Mouse (Mus musculus): Measurements from ENCODE around the gene Gm20388.

Gm20388 gene

DNA sequence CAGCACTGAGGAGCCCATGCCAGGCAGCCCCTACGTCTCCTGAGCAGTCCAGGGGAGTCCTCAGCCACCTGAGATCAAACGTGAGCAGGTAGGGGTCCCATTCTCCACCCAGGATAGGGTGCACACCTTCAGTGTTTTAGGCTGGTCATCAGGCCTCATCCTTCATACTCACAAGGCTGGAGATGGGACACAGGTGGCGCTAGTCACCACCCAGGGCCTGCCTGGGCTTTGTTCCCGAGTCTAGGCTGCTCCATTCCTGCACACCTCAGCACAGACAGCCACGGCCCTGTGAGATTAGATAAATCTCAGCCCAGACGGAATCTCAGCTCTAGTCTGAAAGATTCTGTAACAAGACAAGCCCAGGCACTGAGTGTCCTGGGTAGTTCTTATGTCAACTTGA, 1993.3 kb downstream of the Gm20388 start:
- DNase-seq (ENCODE audit: low read depth): no peak

DNA sequence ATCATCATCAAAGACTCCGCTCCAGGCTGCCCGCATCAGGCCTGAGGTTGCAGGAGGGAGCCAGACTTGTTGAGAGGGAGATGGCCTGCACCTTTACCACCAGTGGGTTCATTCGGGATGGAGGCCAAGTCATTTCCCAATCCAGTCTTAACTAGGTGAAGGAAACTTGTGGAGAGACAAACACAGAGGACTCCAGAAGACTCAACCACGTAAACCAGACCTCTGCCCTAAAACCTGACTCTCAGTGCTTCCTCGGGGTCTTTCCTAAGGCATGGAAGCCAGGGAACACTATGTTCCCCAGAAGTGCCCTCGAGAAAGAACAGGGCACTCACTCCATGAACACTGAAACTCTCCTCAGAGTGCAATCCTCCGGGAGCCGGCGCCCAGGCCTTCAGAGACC, 1994.4 kb downstream of the Gm20388 start:
- DNase-seq (ENCODE audit: low read depth): peak; percentile 37

DNA sequence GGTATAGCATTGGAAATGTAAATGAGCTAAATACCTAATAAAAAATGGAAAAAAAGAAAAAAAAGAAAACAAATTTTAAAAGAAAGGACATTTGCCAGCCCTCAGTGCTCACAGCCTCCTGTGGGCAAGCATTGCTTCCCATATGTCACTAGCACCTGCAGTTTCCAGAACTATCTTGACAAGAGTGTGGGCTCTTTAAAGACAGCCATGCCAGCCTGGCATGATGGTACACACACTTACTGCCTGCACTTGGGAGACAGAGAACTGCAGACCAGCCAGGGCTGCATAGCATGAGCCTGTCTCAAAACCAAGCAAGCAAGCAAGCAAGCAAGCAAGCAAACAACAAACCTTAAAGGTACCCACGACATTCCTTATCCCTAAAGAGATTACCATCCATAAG, 1994.8 kb downstream of the Gm20388 start:
- no peak for DNase-seq (ENCODE audit: low read depth)

DNA sequence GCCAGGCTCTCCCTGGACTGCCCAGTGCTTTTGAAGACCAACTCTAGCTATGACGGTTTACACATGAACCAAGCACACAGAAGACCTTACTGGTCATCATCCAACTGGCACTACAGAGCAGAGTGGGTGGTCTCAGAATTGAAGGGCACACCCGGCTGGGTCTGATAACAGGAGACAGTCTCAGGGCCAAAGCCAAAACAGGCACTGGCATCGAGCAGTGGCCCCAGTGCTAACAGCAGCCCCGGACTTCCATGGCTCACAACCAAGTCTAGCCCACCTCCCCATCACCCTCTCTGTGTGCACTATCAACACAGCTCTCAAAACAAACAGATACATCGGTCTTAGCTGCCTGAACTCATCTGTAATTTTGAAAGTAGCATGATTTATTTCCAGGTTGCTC, 1995.2 kb downstream of the Gm20388 start:
- no peak for DNase-seq (ENCODE audit: low read depth)

DNA sequence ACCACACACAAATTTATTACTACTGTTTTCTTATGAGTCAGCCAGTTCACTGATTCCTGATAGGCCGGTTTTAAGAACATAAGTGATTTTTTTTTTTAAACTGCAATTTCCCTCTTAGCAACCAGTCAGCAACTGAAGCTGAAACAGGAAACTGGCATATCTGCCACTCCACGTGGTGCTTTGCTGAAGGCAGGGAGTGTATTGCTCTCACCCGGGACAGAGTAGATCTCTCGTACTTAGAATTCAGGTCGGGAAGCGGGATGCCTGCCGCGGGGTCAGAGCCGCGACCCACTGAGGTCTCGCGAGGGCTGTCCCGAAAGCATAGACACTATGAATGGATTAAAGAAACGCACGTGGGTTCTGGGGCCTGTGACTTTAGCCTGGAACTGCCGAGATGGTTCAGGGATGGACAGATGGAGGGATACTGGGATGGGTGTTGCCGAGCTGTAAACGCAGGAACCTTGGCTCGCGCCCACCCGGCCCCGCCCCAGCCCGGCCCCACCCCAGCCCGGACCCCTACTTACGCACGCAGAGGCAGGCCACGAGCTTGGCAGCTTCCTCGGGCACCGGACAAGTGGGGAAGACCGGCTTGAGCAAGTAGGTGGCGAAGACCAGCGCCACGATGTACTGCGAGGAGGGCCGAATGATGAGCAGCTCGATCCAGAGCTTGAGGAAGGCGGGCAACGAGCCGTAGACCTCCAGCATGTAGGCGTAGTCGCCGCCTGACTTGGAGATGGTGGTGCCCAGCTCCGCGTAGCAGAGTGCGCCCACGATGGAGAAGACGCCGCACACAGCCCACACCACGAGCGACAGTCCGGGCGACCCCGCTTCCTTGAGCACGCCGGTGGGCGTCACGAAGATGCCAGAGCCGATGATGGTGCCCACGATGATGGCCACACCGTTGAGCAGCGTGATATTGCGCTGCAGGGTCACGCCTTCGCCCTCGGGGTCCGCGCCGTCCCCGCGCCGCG, 1996.2 kb downstream of the Gm20388 start:
- peak; percentile 72 for DNase-seq (ENCODE audit: low read depth)

DNA sequence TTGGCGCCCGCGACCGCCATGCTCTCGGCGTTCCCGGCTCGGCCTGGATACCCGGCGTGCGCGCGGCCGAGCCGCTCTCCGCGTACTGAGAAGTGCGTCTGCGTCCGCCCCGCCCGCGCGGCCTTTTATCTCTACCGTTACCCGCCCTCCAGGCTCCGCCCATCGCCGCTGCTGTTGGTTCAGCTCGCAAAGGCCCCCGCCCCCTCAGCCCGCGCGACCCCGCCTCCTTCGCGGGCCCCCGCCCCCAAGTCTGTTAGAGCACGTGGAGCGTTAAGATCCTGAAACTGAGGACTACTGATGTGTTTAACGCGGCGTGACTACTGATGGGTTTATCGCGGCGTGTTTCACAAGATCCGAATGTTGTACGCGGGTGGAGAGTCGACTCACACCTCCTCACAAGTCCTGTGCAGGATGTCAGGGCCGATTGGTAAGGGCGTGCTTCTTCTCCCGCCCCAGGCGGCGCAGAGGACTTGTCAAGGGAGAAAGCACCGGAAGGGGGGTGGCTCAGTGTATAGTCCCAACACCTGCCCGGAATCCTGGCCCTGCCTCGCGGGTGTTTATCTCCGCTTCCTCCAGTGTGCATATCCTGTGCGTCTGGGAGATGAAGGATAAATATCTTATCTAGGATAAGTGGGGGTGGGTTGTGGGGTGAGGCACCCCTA, 1997.1 kb downstream of the Gm20388 start, which contains the start of gene Slc7a5:
Gene Slc7a5 (minus strand): TSS at position 108 of the 662 bp plus-strand sequence.
- peak; percentile 98 for DNase-seq (ENCODE audit: low read depth)

DNA sequence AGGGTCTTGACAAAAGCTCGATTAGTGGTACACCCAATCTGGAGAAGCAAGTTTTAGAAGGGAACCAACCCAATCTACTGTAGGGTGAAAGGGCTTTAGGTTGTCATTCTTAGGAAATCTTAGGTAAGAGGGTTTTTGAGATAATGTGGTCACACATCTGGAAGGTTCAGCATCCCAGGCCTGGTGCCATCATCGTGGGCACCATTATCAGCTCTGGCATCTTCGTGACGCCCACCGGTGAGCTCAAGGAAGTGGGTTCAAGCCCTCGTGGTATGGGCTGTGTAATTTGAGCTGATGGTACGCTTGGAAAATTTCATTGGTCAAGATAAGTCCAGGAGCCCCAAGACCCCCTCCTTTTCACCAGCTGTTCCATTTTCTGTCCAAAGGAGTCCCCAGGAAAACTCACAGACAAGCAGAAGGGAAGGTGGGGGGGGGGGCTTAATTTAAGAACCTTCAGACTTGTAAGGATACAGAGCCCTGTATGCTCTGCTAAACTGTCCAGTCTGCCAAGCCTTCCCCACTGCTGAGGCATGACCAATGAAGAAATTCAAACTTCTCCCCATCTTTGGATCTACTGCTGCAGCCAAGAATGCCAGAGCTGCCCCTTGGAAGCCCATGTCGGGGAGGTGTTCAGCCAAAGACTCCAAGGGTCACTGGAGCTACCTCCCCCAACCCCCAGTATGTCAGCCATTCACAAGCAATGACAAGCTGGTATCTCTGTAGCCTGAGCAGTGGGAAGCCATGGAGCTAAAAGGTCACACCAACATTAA, 1997.9 kb downstream of the Gm20388 start:
- DNase-seq (ENCODE audit: low read depth): no peak

DNA sequence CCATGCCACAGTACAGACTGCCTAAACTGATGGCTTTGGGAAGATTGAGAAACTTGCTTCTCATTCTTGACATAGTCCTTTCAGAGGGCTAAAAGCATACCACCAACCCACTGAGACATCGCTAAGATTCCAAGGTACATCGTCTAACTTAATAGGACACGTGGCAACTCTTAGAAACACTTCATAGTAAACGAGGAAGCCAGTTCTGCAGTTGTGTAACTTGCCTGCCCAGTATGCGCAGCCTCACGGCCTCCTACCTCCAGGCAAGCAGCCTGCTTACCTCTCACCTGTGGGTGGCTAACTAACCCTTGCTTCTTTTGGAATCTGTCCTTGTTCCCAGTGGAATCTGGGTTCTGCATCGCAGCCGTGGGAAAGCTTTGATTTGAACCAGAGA, 1998.5 kb downstream of the Gm20388 start:
- no peak for DNase-seq (ENCODE audit: low read depth)

DNA sequence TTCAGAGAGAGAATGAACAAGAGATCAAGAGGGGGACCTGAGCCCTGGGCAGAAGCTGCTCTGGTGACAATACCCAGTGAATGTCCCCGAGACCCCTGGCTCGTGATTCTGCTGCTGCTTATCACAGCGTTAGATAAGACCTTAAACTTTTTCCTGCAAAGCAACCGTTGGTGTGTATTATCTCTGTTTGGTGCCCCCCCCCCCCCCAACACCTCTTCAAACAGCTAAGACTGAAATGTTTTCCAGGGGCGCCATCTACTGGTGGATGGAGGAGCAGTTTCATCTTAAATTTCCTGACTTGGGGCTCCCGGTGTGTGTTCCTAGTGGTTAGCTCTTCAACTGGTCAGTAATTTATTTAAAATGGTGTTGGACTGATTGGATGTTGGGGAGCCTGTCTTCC, 1999.0 kb downstream of the Gm20388 start:
- DNase-seq (ENCODE audit: low read depth): peak; percentile 93

DNA sequence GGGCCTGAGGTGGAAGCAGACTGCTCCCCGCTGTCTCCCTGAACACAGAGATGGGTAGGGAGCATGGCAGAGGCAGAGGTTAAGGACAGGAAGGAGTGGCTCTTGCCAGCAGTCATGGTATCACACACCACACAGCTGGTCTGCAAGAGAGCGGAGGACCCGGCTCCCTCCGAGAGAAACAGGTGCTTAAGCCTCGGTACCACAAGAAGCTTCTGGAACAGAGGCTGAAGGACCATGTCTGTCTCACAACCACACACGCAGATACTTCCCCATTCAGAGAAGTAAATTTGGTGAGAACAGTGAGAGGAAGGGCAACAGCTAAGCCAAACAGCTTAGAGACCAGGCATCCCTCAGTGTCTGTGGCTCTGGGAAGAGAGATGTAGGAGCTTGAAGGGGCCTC, 2000.8 kb downstream of the Gm20388 start:
- no peak for DNase-seq (ENCODE audit: low read depth)

DNA sequence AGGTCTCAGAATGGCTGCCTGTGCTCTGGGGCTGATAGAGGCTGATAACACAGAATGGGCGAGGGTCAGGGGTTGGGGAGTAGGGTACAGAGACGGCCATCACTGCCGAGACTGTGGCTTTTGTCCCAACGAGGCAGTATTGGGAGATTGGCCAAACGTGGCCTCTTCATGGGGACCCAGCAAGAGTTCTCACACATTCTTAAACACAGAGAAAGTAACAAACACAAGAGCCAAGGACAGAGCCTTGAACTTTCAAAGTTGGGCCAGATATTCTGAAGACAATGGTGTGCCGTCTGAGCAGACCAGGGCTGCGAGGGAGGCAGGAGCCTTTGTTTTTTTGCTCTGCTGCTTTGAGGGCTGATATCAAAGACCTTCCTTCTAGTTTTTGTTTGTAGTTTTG, 2001.3 kb downstream of the Gm20388 start:
- DNase-seq (ENCODE audit: low read depth): no peak

DNA sequence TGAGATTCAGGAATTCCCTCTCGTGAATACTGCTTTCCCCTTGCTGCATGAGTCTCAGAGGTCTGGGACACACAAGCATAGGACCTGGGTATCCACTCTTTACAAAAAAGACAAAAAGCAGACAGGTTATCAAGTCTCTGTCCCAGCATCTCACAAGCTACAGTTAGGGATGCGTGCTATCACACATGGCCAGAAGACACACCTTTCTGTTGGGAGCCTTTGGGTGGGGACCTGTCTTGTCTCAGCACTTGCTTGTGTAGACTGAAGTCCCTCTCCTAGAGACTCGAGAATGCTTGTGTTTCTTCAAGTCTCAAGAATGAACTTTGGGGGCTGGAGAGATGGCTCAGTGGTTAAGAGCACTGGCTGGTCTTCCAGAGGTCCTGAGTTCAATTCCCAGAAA, 2002.2 kb downstream of the Gm20388 start:
- DNase-seq (ENCODE audit: low read depth): no peak

DNA sequence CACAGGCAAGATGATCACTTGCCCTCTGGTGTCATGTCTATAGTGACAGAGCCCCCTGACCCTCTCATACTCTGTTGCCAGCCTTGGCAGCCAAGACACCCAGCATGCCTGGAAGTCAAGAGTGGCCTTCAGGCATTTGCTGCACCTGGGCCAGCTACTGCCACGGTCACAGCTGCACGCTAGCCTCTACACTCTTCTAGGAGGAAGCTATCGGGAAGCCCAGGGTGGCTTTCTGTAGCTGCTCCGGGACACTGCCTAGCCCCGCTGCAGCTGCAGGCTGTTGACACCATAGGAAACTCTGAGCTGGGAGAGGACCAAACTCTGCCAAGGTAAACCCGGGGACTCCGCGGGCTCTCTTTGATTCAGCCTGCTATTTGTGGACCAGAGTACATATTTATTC, 2002.7 kb downstream of the Gm20388 start:
- DNase-seq (ENCODE audit: low read depth): no peak

DNA sequence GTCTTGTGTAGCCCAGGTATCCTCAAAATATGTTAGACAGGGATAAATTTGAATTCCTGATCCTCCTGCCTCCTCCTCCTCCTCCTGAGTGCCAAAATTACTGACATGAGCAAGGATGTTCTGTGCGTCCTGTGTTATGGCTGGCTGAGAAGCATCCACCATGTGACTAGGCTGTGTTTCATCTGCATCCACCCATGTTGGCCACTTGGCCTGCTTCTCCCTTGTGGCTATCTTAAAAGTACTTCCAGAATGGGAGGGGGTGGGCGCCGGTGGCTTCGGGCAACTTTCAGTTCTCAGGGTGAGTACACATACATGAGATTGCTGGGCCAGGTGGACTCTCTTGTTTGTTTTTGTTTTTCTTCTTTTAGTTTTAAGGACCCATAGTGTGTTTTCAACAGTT, 2008.5 kb downstream of the Gm20388 start:
- DNase-seq (ENCODE audit: low read depth): no peak

DNA sequence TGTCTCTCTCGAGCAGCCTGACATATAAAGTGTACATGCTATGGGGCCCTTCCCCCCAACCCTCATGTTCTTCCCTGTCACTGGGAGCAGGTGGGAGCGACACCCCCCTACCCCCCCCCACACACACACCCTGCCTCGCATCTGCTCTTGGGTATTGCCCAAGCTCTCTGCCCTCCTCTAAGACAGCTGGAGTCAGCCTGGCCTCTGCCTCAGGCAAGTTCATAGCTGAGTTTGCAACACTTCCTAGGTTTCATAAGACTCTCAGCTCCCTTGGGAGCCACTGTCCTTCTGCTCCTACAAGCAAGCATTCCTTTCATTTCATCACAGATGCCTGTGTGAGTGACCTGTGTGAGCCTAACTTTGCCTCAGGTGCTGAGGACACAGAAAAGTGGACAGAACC, 2009.1 kb downstream of the Gm20388 start:
- DNase-seq (ENCODE audit: low read depth): peak; percentile 87

DNA sequence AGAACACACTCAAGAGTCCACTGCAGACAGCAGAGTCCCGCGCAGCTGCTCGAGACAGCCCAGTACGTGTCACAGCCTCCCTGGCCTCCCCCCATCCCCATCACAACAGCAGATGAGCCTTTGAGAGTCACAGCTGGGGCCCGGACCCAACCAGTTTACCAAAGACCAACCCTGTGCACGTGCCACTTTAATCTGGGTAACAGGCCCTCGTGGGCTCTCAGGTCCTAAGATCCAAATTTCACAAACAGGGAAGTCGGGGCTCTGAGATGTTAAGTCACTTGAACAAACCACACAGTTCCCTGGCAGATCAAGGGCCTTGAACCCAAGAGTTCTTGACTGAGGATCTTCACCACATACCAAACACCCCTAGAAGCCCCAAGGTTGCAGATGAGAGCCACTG, 2010.9 kb downstream of the Gm20388 start:
- DNase-seq (ENCODE audit: low read depth): no peak

DNA sequence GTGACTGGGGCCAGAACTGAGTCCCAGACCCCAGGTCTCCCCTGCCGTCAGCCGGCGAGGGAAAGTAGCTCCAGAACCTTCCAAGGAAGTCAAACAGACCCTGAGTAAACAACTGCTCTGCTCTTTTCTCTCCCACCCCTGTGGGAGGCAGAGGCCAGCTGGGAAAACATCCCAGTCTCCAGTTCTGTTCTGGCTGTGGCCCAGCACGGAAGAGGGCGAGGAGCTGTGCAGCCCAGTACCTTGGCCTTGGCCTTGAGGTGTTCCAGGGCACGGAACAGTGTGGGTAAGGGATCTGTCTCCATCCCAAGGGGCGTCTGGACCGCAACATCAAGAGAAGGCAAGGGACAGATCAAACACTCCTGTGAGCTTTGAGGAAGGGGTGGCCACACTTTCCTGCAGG, 2011.5 kb downstream of the Gm20388 start:
- peak; percentile 75 for DNase-seq (ENCODE audit: low read depth)

DNA sequence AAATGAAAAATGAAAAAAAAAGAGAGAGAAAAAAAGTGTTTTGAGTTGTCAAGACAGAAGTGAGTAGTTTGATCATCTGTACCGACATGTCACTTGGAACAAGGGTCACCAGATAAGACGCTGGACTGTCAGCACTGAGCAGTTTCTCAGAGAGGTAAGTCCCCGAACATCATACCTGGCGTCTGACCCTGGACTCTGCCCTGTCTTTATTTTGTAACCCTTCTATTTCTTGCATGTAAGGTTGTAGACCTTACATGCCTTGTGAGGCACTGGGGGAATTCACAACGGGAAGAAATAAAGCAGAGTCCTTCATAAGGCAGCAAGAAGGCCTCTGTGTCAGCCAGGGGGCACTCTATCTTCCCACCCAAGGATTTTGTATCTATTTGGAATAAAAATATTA, 2014.0 kb downstream of the Gm20388 start:
- no peak for DNase-seq (ENCODE audit: low read depth)

DNA sequence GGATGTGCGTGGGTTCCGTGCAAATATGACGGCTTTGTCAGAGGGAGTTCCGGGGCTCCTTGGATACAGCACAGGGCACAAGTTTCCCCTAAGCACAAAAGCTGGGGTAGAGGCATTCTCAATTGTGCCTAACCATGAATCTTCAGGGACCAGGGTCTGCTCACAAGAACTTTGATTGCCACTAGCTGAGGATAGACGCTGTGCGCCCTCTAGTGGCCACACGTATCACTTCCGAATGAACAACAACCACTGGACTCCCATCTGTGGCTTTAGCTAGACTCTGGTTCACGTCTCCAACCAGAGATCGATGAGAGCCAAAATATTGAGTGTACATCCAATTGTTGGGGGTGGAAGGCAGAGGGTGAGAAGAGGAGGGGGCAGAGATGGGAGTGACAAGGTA, 2015.0 kb downstream of the Gm20388 start:
- DNase-seq (ENCODE audit: low read depth): peak; percentile 92

DNA sequence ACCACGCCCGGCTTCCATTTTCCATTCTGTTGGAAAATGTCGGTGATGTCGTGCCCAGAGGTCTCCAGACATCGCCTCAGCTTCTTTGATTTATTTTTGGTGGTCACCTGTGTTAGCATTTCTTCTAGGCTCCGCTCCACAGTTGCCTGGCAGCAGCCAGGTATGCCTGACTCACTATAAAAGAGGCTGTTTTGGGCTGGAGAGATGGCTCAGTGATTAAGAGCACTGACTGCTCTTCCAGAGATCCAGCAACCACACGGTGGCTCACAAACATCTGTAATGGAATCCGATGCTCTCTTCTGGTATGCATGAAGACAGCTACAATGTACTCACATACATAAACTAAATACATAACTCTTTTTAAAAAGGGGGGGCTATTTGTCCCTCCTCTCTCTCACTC, 2015.6 kb downstream of the Gm20388 start:
- no peak for DNase-seq (ENCODE audit: low read depth)

DNA sequence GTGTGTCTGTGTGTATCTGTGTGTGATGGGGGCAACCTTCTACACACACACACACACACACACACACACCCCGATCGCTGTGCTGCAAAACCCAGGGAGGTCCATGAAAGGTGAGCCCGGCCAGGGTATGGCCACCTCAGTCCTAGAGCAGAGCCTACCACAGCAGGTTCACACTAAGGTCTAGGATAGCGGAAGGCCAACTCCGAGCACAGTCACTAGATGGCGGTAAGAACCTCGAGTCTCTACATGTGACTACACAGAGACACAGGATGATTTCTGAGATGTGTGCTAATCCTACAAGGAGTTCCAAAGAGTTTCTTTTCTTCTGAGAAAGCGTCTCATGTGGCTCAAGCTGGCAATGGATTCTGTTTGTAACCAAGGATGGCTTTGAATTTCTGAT, 2016.7 kb downstream of the Gm20388 start:
- DNase-seq (ENCODE audit: low read depth): peak; percentile 83

DNA sequence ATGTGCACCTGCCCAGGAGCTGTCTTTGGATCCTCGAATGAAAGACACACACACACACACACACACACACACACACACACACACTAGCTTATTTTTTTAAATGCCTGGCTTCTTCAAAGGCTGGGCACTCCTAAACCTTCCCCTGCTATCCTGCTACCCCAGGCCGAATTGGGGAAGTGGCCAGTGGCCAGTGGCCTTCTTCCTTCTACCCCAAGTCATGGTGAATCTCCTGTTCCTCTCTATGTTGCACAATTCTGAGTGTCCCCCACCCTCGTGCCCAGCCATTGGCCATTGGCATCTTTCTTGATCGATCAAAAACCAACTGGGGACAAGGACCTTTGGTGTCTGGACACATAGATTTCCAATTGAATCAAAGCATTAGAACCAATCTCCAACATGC, 2019.4 kb downstream of the Gm20388 start:
- DNase-seq (ENCODE audit: low read depth): no peak

DNA sequence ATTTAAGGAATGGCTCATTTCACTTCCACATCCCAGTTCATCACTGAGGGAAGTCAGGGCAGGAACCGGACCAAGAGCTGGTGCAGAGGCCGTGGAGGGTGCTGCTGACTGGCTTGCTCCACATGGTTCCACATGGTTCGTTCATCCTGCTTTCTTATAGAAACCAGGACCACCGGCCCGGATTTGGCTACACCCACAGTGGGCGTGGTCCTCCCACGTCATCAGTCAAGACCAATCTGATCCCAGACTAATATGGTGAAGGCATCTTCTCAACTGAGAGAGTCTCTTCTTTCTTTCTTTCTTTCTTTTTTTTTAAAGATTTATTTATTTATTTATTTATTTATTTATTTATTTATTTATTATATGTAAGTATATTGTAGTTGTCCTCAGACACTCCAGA, 2020.9 kb downstream of the Gm20388 start:
- no peak for DNase-seq (ENCODE audit: low read depth)

Measured in NIH3T3 (cell line).